Mouse (Mus musculus): ENCODE measurements at regions not wholly inside any gene's neighbourhood (a gene's known extent, or its start where the extent isn't known, plus 50 kb on each side); places are given as distances from the start of the nearest gene placed in this dataset.

GRCm38 (mm10) chr2:138123331-138123730 is 133.0 kb upstream of the Btbd3 start:
- DNase-seq (ENCODE audit: inconsistent age in 2 of 2, low spot score in 1 of 2): no peak

- DNase-seq (ENCODE audit: inconsistent age in 2 of 2, low spot score in 1 of 2): no peak
Observed at GRCm38 (mm10) chr2:138120868-138121267, 135.5 kb upstream of the Btbd3 start.

- DNase-seq (ENCODE audit: inconsistent age in 2 of 2, low spot score in 1 of 2): no peak
Observed at GRCm38 (mm10) chr2:138120131-138120530, 136.2 kb upstream of the Btbd3 start.

GRCm38 (mm10) chr2:138099777-138100176 is 156.6 kb upstream of the Btbd3 start:
- DNase-seq (ENCODE audit: inconsistent age in 2 of 2, low spot score in 1 of 2): no peak

- DNase-seq (ENCODE audit: inconsistent age in 2 of 2, low spot score in 1 of 2): no peak
Observed at GRCm38 (mm10) chr2:138085390-138085789, 171.0 kb upstream of the Btbd3 start.

GRCm38 (mm10) chr2:138084564-138085283 is 171.6 kb upstream of the Btbd3 start:
- no peak for DNase-seq (ENCODE audit: inconsistent age in 2 of 2, low spot score in 1 of 2)

GRCm38 (mm10) chr2:138074020-138074613 is 182.2 kb upstream of the Btbd3 start:
- no peak for DNase-seq (ENCODE audit: inconsistent age in 2 of 2, low spot score in 1 of 2)

GRCm38 (mm10) chr2:138072165-138072728 is 184.1 kb upstream of the Btbd3 start:
- no peak for DNase-seq (ENCODE audit: inconsistent age in 2 of 2, low spot score in 1 of 2)

GRCm38 (mm10) chr2:138053081-138053480 is 203.3 kb upstream of the Btbd3 start:
- no peak for DNase-seq (ENCODE audit: inconsistent age in 2 of 2, low spot score in 1 of 2)

GRCm38 (mm10) chr2:138048341-138048740 is 208.0 kb upstream of the Btbd3 start:
- no peak for DNase-seq (ENCODE audit: inconsistent age in 2 of 2, low spot score in 1 of 2)

GRCm38 (mm10) chr2:138047781-138048201 is 208.6 kb upstream of the Btbd3 start:
- DNase-seq (ENCODE audit: inconsistent age in 2 of 2, low spot score in 1 of 2): no peak

GRCm38 (mm10) chr2:138047361-138047760 is 209.0 kb upstream of the Btbd3 start:
- no peak for DNase-seq (ENCODE audit: inconsistent age in 2 of 2, low spot score in 1 of 2)

- DNase-seq (ENCODE audit: inconsistent age in 2 of 2, low spot score in 1 of 2): no peak
Observed at GRCm38 (mm10) chr2:138046918-138047317, 209.4 kb upstream of the Btbd3 start.

- no peak for DNase-seq (ENCODE audit: inconsistent age in 2 of 2, low spot score in 1 of 2)
Observed at GRCm38 (mm10) chr2:138045933-138046642, 210.3 kb upstream of the Btbd3 start.

GRCm38 (mm10) chr2:138040706-138041105 is 215.7 kb upstream of the Btbd3 start:
- peak; percentile 54 to 77 for DNase-seq (ENCODE audit: inconsistent age in 2 of 2, low spot score in 1 of 2)

GRCm38 (mm10) chr2:138040302-138040701 is 216.1 kb upstream of the Btbd3 start:
- peak in 1 of 2 experiments; percentile 7 for DNase-seq (ENCODE audit: inconsistent age in 2 of 2, low spot score in 1 of 2)

GRCm38 (mm10) chr2:138034123-138034736 is 222.1 kb upstream of the Btbd3 start:
- DNase-seq (ENCODE audit: inconsistent age in 2 of 2, low spot score in 1 of 2): no peak

- DNase-seq (ENCODE audit: inconsistent age in 2 of 2, low spot score in 1 of 2): peak; percentile 69 to 89
Observed at GRCm38 (mm10) chr2:138033379-138034122, 222.8 kb upstream of the Btbd3 start.

GRCm38 (mm10) chr2:138027411-138027810 is 229.0 kb upstream of the Btbd3 start:
- no peak for DNase-seq (ENCODE audit: inconsistent age in 2 of 2, low spot score in 1 of 2)

GRCm38 (mm10) chr2:138023558-138023957 is 232.8 kb upstream of the Btbd3 start:
- DNase-seq (ENCODE audit: inconsistent age in 2 of 2, low spot score in 1 of 2): no peak

GRCm38 (mm10) chr2:137981766-137982165 is 274.6 kb upstream of the Btbd3 start:
- no peak for DNase-seq (ENCODE audit: inconsistent age in 2 of 2, low spot score in 1 of 2)
